Mouse (Mus musculus): ENCODE data around the gene Pmepa1. TPM values are rescaled to one million over a fixed set of nuclear protein-coding genes. Genes with fewer than 3 reads are reported as not detected.

Gene Pmepa1
- polyA plus RNA-seq, 1 experiment from 2014 or later, result 4.2 TPM

DNA sequence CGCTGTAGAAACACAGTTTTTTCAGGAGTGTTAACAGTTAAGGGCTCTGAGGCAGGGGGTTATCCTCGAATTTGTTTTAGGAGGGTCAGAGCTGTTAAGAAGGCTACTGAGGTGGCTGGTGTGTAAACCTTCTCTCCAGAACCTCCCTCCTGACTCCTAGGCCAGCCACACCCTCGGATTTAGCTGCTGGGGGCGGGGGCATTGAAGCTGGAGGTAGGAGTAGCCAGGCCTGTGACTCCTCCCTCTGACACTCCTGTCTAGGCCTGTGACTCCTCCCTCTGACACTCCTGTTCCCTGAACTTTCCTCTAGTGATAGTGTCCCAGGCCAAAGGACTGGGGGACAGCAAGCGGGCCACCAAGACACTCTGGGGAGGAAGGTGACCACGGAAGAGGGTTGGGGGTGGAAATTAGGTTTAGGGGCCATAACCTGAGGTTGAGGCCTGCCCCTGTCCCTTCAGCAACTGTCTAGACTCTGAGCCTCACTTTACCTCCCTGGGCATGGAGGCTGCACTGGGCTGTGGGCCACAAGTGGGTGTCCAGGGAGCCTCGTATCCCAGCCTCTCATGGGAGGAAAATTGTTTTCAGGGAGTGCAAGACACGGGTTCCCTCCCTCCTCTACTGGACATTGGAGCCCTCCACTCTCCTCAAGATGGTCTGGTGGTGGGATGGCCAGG lies 89.0 kb downstream of the Pmepa1 start:
- no peak for DNase-seq (ENCODE audit: low spot score)

GRCm38 (mm10) chr2:173186047-173186943 lies 90.0 kb downstream of the Pmepa1 start:
- DNase-seq (ENCODE audit: low spot score), result peak; percentile 77

DNA sequence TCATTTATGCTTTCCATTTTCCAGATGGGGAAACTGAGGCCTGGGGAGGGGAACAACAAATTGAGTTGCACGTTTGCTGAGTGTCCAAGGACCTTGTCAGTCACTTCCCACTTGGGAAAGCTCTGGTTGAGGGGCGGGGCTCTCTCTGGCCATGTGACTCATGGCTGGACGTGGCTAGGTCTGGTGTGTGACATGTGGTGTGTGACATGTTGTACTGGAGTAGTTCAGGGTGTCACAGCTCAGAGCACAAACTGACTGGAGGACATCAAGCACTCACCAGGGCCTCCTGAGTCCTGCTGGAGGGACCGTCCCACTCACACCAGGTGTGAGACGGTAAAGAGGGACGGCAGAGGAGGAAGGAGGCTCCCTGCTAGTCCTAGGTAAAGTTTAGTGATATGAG lies 91.1 kb downstream of the Pmepa1 start:
- DNase-seq (ENCODE audit: low spot score), result no peak

DNA sequence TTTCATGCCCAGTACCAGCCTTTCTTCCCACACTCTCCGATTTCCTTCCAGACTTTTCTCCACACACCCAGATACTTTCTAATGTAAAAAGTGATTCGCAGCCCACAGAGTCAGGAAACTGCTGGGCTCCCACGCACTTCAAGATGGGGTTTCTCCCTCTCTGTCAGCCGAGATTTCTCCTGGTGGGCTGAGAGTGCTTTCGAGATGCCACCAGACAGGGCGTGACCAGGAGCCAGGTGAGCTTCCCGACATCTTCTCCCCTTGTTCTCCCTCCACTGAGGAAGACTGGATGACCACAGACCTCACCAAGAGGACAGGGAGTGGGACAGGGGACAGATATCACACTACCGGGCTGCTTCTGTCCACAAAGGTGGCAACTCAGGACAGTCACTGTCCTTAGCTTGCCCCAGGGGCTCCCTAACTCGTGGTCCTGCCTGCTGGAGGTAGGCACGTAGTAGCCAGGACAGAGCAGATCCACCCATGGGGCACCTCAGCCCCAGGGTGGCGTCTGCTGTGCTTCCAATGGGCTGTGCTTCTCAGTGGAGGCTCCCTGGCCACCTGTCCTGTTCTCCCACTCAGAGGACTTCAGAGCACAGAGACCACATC lies 91.8 kb downstream of the Pmepa1 start:
- DNase-seq (ENCODE audit: low spot score), result no peak

GRCm38 (mm10) chr2:173183836-173184460 lies 92.4 kb downstream of the Pmepa1 start:
- peak; percentile 56 for DNase-seq (ENCODE audit: low spot score)

GRCm38 (mm10) chr2:173183311-173183710 lies 93.0 kb downstream of the Pmepa1 start:
- no peak for DNase-seq (ENCODE audit: low spot score)

DNA sequence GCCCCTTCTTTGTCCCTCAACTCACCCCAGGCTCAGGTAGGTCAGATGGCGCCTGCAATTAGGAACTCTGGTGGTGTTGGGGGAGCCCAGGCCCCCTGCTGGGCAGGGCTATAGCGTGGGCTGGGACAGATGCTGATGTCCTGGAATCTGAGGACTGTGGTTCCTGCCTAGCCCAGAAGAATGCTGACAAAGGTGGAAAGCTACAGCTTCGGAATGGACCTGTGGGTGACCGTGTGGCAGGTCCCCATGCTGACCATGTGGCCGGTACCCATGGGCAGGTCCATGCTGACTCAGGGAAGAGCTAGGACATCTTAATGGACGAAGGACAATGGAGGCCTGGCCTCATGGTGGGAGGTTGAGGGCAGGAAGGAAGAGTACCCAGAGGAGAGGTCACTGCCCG lies 93.5 kb downstream of the Pmepa1 start:
- no peak for DNase-seq (ENCODE audit: low spot score)

DNA sequence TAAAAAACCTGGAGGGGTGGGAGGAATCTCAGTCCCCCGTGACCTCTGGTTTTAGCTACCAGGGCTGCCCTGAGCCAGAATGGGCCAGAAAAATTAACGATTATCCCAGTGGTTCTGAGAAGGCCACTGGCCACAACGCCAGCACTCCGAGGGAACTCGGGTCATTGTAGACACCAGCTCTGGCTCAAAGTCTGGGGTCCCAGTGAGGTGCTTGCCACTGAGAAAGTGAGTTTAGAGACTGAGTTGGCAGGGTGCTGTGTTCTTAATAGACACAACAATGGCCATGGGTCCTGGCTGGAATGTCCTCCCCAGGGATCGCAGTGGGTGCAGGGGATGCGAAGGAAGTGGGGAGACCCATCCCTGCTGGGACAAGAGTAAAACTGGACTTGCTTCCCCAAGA lies 94.4 kb downstream of the Pmepa1 start:
- no peak for DNase-seq (ENCODE audit: low spot score)

- no peak for DNase-seq (ENCODE audit: low spot score)
These were observed 94.8 kb downstream of the Pmepa1 start for GRCm38 (mm10) chr2:173181486-173181885.

DNA sequence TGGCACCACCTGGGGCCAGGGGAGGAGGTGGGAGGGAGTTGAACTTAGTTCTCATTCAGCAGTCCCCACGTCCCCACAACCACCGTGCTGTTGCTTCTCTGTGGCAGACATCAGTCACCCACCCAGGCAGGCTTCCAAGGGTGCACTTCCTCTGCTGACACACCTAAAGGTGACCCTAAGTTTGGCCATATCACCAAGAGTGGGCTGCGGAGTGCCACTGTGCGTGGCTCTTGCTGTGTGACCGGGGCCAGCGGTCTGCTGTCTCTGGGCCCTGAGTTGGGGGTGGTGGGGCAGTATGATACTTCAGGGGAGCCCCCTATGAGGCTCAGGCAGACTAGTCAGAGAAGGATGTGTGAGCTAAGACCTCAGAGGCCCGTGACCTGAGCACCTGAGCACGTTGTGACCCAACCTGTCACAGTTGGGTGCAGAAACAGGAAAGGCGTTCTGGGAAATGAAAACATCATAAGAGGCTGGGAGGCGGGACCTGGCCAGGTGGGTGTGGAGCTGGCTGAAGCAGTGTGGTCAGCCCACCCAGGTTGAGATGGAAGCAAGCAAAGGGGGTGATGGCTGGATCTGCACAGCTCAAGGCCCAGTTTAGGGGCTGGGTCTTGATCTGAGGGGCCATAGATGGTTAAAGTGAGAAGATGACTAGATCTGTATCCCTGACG lies 95.5 kb downstream of the Pmepa1 start:
- DNase-seq (ENCODE audit: low spot score), result no peak

GRCm38 (mm10) chr2:173180026-173180425 lies 96.3 kb downstream of the Pmepa1 start:
- DNase-seq (ENCODE audit: low spot score), result no peak

- no peak for DNase-seq (ENCODE audit: low spot score)
These were observed 97.3 kb downstream of the Pmepa1 start for GRCm38 (mm10) chr2:173179046-173179445.

- no peak for DNase-seq (ENCODE audit: low spot score)
These were observed 98.4 kb downstream of the Pmepa1 start for GRCm38 (mm10) chr2:173177951-173178350.

- DNase-seq (ENCODE audit: low spot score), result no peak
These were observed 98.9 kb downstream of the Pmepa1 start for GRCm38 (mm10) chr2:173177481-173177880.

DNA sequence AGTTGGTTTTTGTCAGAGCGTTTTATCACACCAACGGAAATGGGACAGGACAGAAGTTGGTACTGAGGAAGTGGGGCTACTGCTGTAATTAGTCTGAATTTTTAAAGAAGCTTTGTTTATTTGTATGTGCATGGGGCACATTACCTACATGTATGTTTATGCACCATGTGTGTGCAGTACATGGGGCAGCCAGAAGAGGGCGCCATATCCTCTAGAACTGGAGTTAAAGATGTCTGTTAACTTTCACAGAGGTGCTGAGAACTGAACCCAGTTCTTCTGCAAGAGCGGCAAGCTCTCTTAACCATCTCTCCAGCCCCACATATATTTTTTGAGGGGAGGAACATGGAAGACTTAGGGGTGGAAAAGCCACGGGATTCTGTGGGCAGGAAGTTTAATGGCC lies 100.6 kb downstream of the Pmepa1 start:
- DNase-seq (ENCODE audit: low spot score), result no peak

DNA sequence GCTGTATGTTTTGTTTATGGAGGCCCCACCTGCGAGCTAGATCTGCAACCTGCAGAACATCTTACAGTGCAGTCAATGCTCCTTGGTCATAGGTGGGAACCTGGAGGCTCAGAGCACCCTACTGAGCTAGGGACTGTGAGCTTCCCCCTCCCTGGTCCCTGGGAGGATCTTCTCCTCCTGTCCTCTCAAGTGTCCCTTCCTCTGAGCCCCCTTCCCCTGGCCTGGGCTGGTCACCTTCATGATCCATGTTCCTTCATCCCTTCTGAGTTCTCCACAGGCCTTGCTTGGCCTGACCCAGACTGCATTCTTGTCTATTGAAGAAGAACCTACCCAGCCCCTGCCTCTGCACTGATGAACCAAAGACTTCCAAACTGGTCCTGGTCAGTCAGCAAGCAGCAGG lies 101.8 kb downstream of the Pmepa1 start:
- no peak for DNase-seq (ENCODE audit: low spot score)

Other genes starting within 250 kb of the Pmepa1 start
- gene Ctcfl, start 157.0 kb downstream of the Pmepa1 start, polyA plus RNA-seq (2015; fragmentation: Nextera tagmentation; extraction: Ambion mirVana), result 0.21 and 0.26 TPM in 2 replicates
- gene Pck1, start 123.5 kb downstream of the Pmepa1 start, polyA plus RNA-seq (2015; fragmentation: Nextera tagmentation; extraction: Ambion mirVana), result 0.51 and 1.6 TPM in 2 replicates
- 42.1 and 52.8 TPM in 2 replicates for gene Zbp1, start 57.6 kb downstream of the Pmepa1 start, polyA plus RNA-seq (2015; fragmentation: Nextera tagmentation; extraction: Ambion mirVana)
- not detected in 2 replicates for gene 1700021F07Rik, start 246.1 kb upstream of the Pmepa1 start, polyA plus RNA-seq (2015; fragmentation: Nextera tagmentation; extraction: Ambion mirVana)